Mouse (Mus musculus) WW6 (cell line): ENCODE data around the gene Cfap46.

Source experiments
- DNase-seq: peaks from one replicate; pipeline ENCODE4 v3.0.0-alpha.2; 2013; ENCODE audit warnings: low read depth, low spot score

Cfap46 gene

GRCm38 (mm10) chr7:139683706-139684552 is at the start of gene Cfap46:
Gene Cfap46 (minus strand): TSS chr7:139683817.
- DNase-seq = peak; percentile 52

- DNase-seq = no peak
These were observed 47.7 kb upstream of the Cfap46 start for GRCm38 (mm10) chr7:139731276-139731696.

GRCm38 (mm10) chr7:139727072-139727471 is 43.5 kb upstream of the Cfap46 start:
- DNase-seq = no peak

GRCm38 (mm10) chr7:139725641-139726040 is 42.0 kb upstream of the Cfap46 start:
- DNase-seq = no peak

GRCm38 (mm10) chr7:139723986-139724385 is 40.4 kb upstream of the Cfap46 start:
- no peak for DNase-seq

GRCm38 (mm10) chr7:139721196-139721595 is 37.6 kb upstream of the Cfap46 start:
- DNase-seq = no peak

- no peak for DNase-seq
These were observed 34.2 kb upstream of the Cfap46 start for GRCm38 (mm10) chr7:139717781-139718180.

- DNase-seq = no peak
These were observed 28.2 kb upstream of the Cfap46 start for GRCm38 (mm10) chr7:139711821-139712220.

- DNase-seq = no peak
These were observed 22.9 kb upstream of the Cfap46 start for GRCm38 (mm10) chr7:139706411-139707120.

- no peak for DNase-seq
These were observed 22.2 kb upstream of the Cfap46 start for GRCm38 (mm10) chr7:139705781-139706180.

GRCm38 (mm10) chr7:139705081-139705480 is 21.5 kb upstream of the Cfap46 start:
- DNase-seq = no peak

GRCm38 (mm10) chr7:139703826-139704199 is 20.2 kb upstream of the Cfap46 start:
- no peak for DNase-seq

- peak; percentile 29 for DNase-seq
These were observed 19.7 kb upstream of the Cfap46 start for GRCm38 (mm10) chr7:139703146-139703825.

GRCm38 (mm10) chr7:139701651-139702301 is 18.2 kb upstream of the Cfap46 start:
- no peak for DNase-seq

- no peak for DNase-seq
These were observed 9.2 kb upstream of the Cfap46 start for GRCm38 (mm10) chr7:139692641-139693294.

- no peak for DNase-seq
These were observed 8.6 kb upstream of the Cfap46 start for GRCm38 (mm10) chr7:139692211-139692610.

- DNase-seq = no peak
These were observed 1.7 kb upstream of the Cfap46 start for GRCm38 (mm10) chr7:139685336-139685735.

GRCm38 (mm10) chr7:139684553-139684929 is 924 bp upstream of the Cfap46 start:
- DNase-seq = peak; percentile 83

- no peak for DNase-seq
These were observed 1.6 kb downstream of the Cfap46 start for GRCm38 (mm10) chr7:139681921-139682598.

GRCm38 (mm10) chr7:139676433-139676832 is 7.2 kb downstream of the Cfap46 start:
- no peak for DNase-seq

- DNase-seq = no peak
These were observed 16.7 kb downstream of the Cfap46 start for GRCm38 (mm10) chr7:139666871-139667270.
